Mouse (Mus musculus) cerebellum, adult (tissue): ENCODE data around the gene Tgfb3.
A peak's percentile ranks its signal among the peaks of the same experiment; 100 is the strongest.

Experiments used
- ATAC-seq: cut with Nextera tagmentation; 2 replicates; pipeline ENCODE4 v1.9.2; 2017; ENCODE audit warnings: mild to moderate bottlenecking, moderate library complexity, mixed read lengths; ENCODE audit not compliant: insufficient number of reproducible peaks, low FRiP score, low TSS enrichment

The Tgfb3 gene

GRCm38 (mm10) chr12:86036368-86037166, 42.3 kb downstream of the Tgfb3 start:
- no peak for ATAC-seq

GRCm38 (mm10) chr12:86035586-86035985, 43.3 kb downstream of the Tgfb3 start:
- no peak for ATAC-seq

- ATAC-seq, result no peak
These were observed 47.9 kb downstream of the Tgfb3 start for GRCm38 (mm10) chr12:86030932-86031331.

- ATAC-seq, result no peak
These were observed 51.1 kb downstream of the Tgfb3 start for GRCm38 (mm10) chr12:86027747-86028146.

DNA sequence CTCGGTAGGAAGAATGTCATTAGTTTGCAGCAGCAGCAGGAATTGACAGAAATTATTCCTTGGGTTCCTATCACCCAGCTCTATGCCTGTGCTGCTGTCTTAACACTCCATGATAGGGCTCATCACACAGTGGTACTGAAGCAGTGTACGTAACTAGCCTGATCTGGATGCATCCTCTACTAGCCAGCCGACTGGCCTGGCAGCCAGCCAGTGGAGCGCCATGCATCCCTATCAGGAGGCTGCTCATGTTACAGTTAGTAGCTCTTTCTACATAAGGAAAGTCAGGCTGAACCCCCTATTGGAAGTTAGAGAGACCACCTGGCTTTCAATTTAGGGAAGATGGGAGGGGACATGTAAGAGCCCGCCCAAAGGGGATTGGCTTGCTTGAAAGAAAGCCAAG, 51.8 kb downstream of the Tgfb3 start:
- no peak for ATAC-seq

- peak; percentile 84 for ATAC-seq
These were observed 53.4 kb downstream of the Tgfb3 start for GRCm38 (mm10) chr12:86025480-86025879.

DNA sequence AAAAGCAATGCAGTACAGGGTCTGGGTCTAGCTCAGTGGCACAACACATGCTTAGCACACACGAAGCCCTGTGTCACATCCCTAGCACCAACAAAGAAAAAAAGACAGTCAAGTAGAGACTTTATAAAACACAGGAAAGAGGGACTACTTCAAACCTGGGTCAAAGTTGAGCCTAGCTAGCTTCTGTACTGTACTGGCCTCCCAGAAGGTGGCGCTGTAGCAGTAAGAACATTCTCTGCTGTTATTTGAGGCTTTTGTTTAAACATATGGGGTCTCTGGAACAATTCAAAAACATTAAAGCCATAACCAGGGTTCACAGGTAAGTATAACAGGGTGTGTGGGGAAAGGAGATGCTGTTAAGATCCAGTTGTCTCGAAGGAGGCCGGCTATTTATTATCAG, 54.4 kb downstream of the Tgfb3 start:
- ATAC-seq, result no peak

GRCm38 (mm10) chr12:86023081-86023871, 55.6 kb downstream of the Tgfb3 start:
- ATAC-seq, result no peak

GRCm38 (mm10) chr12:86022282-86022984, 56.4 kb downstream of the Tgfb3 start:
- ATAC-seq, result no peak

GRCm38 (mm10) chr12:86021583-86021982, 57.3 kb downstream of the Tgfb3 start:
- no peak for ATAC-seq

DNA sequence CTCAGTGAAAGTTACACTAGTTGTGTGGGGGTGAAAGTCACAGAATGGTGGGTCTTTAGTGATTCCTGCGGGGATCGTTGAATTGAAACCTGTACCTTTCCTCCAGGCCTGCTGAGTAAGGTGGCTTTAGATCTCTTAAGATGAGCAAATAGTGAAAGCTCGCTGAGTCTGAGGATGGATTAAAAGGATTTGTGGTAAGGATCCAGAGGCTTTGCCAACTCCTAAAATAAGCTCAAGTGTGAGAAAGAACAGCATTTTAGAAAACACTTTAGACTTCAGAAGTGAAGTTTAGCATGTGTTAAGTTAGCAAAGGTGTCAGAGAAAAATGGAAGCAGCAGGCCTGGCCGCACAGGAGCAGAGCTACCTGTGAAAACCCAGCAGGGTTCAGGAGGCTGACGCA, 61.5 kb downstream of the Tgfb3 start:
- ATAC-seq, result no peak

GRCm38 (mm10) chr12:86015114-86015513, 63.7 kb downstream of the Tgfb3 start:
- no peak for ATAC-seq

DNA sequence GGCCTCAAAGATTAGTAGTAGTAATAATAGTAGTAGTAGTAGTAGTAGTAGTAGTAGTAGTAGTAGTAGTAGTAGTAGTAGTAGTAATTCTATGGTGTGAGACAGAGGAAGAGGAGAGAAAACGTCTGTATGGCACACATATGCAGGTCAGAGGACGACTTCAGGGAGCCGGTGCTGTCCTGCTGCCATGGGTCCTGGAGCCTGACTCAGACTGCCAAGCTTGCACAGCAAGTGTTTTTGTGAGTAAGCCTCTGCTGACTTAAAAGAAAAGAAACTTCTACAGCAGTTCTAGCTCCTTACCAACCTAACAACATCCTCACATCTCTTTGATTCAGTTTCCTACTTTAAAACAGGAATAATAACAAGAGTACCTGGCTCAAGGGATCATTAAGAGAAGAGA, 64.2 kb downstream of the Tgfb3 start:
- no peak for ATAC-seq

GRCm38 (mm10) chr12:86014174-86014573, 64.7 kb downstream of the Tgfb3 start:
- ATAC-seq, result no peak

DNA sequence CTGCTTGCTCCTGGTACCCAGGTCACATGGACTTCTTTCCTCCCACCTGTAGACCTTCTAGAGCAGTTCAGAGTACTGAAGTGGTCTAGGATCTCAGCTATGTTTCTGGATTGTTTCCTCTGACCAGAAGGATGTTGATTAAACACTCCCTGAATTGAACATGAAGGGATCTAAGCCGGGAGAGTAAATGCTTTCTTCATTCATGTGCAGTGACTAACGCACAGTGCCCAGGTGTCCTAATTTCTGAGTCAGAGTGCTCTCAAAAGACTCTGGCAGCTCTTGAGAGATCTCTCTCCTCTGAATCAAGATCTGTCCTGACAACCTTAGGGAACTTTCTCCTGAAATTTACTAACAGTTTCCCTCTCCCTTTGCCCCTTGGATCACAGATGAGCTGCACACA, 66.6 kb downstream of the Tgfb3 start:
- no peak for ATAC-seq

GRCm38 (mm10) chr12:86010656-86011055, 68.2 kb downstream of the Tgfb3 start:
- no peak for ATAC-seq

DNA sequence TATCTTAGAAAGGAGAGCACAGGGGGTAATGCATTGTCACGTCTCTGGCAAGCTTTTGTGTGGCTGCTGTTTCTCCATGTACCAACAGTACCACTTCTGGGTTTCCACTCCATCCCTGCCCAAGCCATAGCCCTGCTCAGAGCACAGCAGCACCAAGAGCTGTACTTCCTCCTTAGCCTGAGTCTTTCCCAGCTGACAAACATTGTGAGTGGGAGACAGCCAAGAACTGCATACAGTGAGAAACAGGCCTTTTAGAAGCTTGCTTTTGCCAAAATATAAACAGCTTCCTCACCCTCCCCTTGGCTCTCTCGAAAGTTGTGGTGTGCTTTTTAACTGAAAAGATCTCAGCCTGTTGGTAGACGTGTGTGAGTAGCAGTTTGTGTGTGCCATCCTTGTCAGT, 71.5 kb downstream of the Tgfb3 start:
- ATAC-seq, result no peak
